Mouse (Mus musculus): ENCODE measurements around the gene Pcbp2.

DNA sequence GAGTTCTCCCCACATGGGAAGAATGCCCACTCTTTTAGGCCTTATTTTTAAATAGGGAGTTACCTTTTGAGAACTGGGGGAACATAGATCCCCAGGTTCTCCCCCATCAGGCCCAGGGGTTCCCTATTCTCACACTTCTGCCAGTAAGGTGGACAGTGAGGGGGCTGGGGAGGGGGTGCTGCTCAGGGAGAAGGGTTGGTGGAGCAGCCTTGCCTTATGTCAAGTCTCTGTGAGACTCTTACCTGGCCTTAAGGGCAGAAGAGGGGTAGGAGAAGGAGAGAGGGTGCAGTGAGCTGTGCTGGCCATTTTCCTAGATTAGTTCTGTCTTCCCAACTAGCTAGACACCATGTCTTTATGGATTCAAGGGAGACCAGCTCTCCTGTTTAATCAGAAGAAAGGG, 42.1 kb downstream of the Pcbp2 start:
- TF ChIP-seq CTCF (IDR thresholded peaks at IDR 0.05; ENCODE audit: control insufficient read depth, insufficient read depth, low read length), result no peak
- no peak for TF ChIP-seq POLR2A (IDR thresholded peaks at IDR 0.05; ENCODE audit: borderline replicate concordance, control insufficient read depth, low read depth, low read length)
